Mouse (Mus musculus) spleen, adult 2 months (tissue): ENCODE measurements around the gene Abca5. TPM values are rescaled to one million over a fixed set of nuclear protein-coding genes. Genes with fewer than 3 reads are reported as not detected.

Experiments
- DNase-seq, 2 experiments: peaks; one replicate each; pipeline versions ENCODE4 v3.0.0 to v3.0.0-alpha.2; 2012 to 2021; ENCODE audit warnings: low spot score in 2 of 2, low read depth in 1 of 2
- H3K27ac ChIP-seq: fragments of 200-500 bp; 2 replicates; pipeline ENCODE4 v1.5.1; 2012; ENCODE audit warnings: low read length, inconsistent platforms; ENCODE audit not compliant: insufficient read depth
- H3K27me3 ChIP-seq: fragments of 200-500 bp; 2 replicates; pipeline ENCODE4 v1.6.1; 2012; ENCODE audit warnings: mild to moderate bottlenecking, moderate library complexity, low read length, inconsistent platforms; ENCODE audit not compliant: control insufficient read depth, insufficient read depth
- H3K36me3 ChIP-seq: fragments of 200-500 bp; 2 replicates; pipeline ENCODE4 v1.6.1; 2012; ENCODE audit warnings: mild to moderate bottlenecking, low read length, inconsistent platforms; ENCODE audit not compliant: control insufficient read depth, insufficient read depth
- H3K4me1 ChIP-seq: fragments of 200-500 bp; 2 replicates; pipeline ENCODE4 v1.6.1; 2011; ENCODE audit warnings: inconsistent platforms; ENCODE audit not compliant: control insufficient read depth, insufficient read depth, insufficient read length
- H3K4me3 ChIP-seq: fragments of 200-500 bp; 2 replicates; pipeline ENCODE4 v1.5.1; 2011; ENCODE audit warnings: mild to moderate bottlenecking, inconsistent platforms; ENCODE audit not compliant: insufficient read depth, insufficient read length; ENCODE audit errors: extremely low read depth
- CTCF ChIP-seq: fragments of 200-500 bp; IDR thresholded peaks from 2 replicates; pipeline ENCODE4 v1.5.1; 2011; ENCODE audit warnings: mild to moderate bottlenecking, inconsistent platforms; ENCODE audit not compliant: insufficient read depth, insufficient read length, insufficient replicate concordance; ENCODE audit errors: extremely low read depth
- POLR2A ChIP-seq: fragments of 200-500 bp; IDR thresholded peaks from 2 replicates; pipeline ENCODE4 v1.6.1; 2011; ENCODE audit warnings: low read depth, low read length, inconsistent platforms
- WGBS: fragments of 180-500 bp; shearing (Covaris S2); methylation state at CpG from one replicate; pipeline ENCODE4 v1.1.7; 2018; 5-methylcytosine and 5-hydroxymethylcytosine counted together
- polyA plus RNA-seq: library from polyadenylated mRNA; depleted of rRNA; stranded (reverse); fragments of >200 nt; gene quantifications from 2 replicates; pipeline ENCODE4 v1.2.3, GENCODE M21; 2012; rRNA removed

Gene Abca5
- 0.11 and 0.25 TPM in 2 replicates for polyA plus RNA-seq

DNA sequence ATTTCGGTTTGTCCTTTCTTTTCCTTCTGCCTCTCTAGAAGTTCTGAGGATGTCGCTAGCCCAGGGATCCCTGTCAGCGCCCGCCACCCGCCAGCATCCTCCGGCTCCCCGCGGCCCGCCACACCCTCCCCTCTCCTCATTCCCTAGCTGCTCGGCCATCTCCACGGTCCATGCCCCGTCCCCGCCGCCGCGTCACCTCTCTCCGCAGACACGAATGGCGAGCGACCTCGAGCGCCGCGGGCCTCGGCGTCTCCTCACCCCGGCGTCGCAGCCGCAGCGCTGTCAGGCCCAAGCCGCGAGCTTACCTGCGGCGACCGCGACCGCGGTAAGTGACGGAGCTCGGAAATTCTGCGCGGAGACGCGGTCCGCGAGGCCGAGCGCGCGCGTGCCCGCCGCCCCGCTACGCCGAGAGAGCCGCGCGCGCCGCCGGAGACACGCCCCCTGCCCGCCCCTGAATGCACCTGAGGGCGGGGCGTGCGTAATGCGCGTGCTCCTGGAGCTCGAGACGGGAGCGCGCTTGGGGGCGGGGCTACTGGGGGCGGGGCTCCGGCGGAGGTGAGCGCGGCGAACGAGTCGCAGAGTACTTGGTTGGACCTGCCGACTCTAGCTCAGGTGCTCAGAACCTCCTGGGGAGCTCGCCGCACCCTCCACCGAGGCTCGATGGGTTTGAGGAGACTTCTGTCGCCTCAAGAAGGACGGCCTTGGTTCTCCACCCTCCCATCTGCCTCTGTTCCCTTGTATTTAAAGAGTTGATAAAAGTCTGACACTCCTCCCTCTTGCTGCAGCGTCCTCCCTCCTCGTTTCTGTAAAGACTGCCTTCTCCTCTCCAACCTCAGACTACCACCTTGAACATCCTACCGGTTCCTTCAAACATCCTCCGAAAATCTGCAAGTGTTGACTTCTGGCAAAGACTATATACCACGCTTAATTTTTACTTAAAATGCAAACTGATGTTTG lies at the start of gene Abca5:
Abca5 (minus strand) TSS at position 428 of the 957 bp plus-strand sequence.
- DNase-seq = peak; percentile 66 to 82
- WGBS = under 1% methylated on average over 92 of the region's 95 CpGs
- peak within 1 kb of the TSS; percentile 90 for H3K4me3 ChIP-seq
- H3K36me3 ChIP-seq = no peaks in the 10 kb centered on the region
- H3K27ac ChIP-seq = no peak within 1 kb of the TSS
- H3K27me3 ChIP-seq = peaks cover 7% of the 10 kb centered on the region
- peaks cover 2% of the 10 kb centered on the region for H3K4me1 ChIP-seq
- TF ChIP-seq POLR2A (no peak), CTCF (no peak)

DNA sequence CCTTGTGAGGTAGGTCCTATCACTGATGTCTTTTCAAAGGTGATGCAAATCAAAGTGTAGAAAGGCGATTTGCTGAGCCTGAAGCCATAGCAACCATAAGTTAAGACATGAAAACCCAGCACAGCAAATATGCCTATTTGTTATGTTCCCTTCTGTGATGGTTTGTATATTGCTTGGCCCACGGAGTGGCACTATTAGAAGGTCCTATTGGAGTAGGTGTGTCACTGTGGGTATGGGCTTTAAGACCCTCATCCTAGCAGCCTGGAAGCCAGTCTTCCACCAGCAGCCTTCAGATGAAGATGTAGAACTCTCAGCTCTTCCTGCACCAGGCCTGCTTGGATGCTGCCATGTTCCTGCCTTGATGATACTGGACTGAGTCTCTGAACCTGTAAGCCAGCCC lies 48.0 kb upstream of the Abca5 start:
- TF ChIP-seq POLR2A = no peak
- no peak for TF ChIP-seq CTCF
- Histone ChIP-seq H3K4me3 (no peak overlapping the region), H3K27ac (no peak overlapping the region), H3K4me1 (no peaks in the 10 kb centered on the region), H3K36me3 (no peaks in the 10 kb centered on the region), H3K27me3 (no peaks in the 10 kb centered on the region)
- 91% methylated on average over 2 of the region's 2 CpGs for WGBS
- DNase-seq = no peak

GRCm38 (mm10) chr11:110380310-110380668 lies 42.8 kb upstream of the Abca5 start:
- no peak for DNase-seq
- WGBS = 22% methylated on average over 15 of the region's 15 CpGs
- Histone ChIP-seq H3K27me3 (no peaks in the 10 kb centered on the region), H3K4me1 (no peaks in the 10 kb centered on the region), H3K27ac (no peak overlapping the region), H3K36me3 (no peaks in the 10 kb centered on the region), H3K4me3 (peak overlapping the region; percentile 44)
- no peak for TF ChIP-seq POLR2A
- TF ChIP-seq CTCF = no peak

DNA sequence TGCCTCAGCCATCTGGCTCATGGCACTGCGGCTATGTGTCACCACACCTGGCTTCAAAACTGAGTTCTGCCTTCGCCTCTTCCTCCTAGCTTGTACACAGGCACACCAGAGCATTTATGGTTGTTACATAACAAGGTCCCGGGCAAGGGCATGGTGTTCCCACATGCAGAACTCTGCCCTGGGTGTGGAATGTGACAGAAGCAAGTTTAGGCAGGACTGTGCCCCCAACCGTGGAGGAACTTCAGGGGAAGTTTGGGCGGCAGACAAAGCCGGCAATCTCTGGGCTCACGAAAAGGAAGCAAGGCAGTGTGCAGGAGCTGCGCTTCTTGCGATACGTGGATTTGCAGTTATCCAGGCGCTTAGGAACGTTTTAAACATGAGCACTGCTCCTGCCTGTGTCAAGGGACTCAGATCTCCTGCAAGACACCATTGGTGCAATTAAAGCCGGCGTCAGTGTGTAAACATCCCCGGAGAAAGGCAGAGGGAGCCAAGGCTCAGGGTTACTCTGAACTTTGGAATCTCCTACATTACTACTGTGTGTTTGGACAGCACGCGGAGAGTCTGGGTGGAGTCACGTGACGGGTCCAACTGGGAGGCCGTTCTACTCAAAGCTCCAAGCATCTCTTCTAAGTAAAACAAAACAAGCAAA lies 42.3 kb upstream of the Abca5 start:
- H3K27ac ChIP-seq = no peak overlapping the region
- whole genome bisulfite sequencing = 3% methylated on average over 20 of the region's 20 CpGs
- H3K4me3 ChIP-seq = peak overlapping the region; percentile 44
- DNase-seq = no peak
- no peaks in the 10 kb centered on the region for H3K4me1 ChIP-seq
- H3K36me3 ChIP-seq = no peaks in the 10 kb centered on the region
- no peaks in the 10 kb centered on the region for H3K27me3 ChIP-seq
- no peak for TF ChIP-seq POLR2A
- no peak for TF ChIP-seq CTCF

GRCm38 (mm10) chr11:110374036-110374435 lies 36.5 kb upstream of the Abca5 start:
- no peak for DNase-seq
- Histone ChIP-seq H3K4me1 (peaks cover 4% of the 10 kb centered on the region; the same call in 1 of the 2 replicates), H3K27me3 (no peaks in the 10 kb centered on the region), H3K36me3 (no peaks in the 10 kb centered on the region), H3K27ac (no peak overlapping the region), H3K4me3 (no peak overlapping the region)
- TF ChIP-seq POLR2A (no peak), CTCF (no peak)
- WGBS = 89% methylated on average over 9 of the region's 9 CpGs

- peak overlapping the region; percentile 63; the same call in 1 of the 2 replicates for H3K27ac ChIP-seq
- H3K27me3 ChIP-seq = no peaks in the 10 kb centered on the region
- H3K4me3 ChIP-seq = no peak overlapping the region
- H3K4me1 ChIP-seq = peaks cover 4% of the 10 kb centered on the region; the same call in 1 of the 2 replicates
- 35% methylated on average over 15 of the region's 15 CpGs for WGBS
- TF ChIP-seq POLR2A = no peak
- no peak for TF ChIP-seq CTCF
- peak; percentile 6 to 56 for DNase-seq
- no peaks in the 10 kb centered on the region for H3K36me3 ChIP-seq
Measured at GRCm38 (mm10) chr11:110372266-110372954, 34.9 kb upstream of the Abca5 start.
